Mouse (Mus musculus): ENCODE data around the gene Pfn1. TPM values are rescaled to one million over a fixed set of nuclear protein-coding genes. Genes with fewer than 3 reads are reported as not detected.

Pfn1 gene
- total and polyA plus RNA-seq, 2 experiments from 2014 or later: 460 to 634 TPM

- DNase-seq (ENCODE audit: low spot score) (no peak), ATAC-seq (no peak)
- Histone ChIP-seq H3K27ac (peak overlapping the region; percentile 99; the same call in 1 of the 2 replicates), H3K36me3 (ENCODE audit: insufficient read depth, low read length) (peaks cover 28% of the 10 kb centered on the region), H3K9me3 (ENCODE audit: low read length) (no peaks in the 10 kb centered on the region), H3K4me2 (ENCODE audit: low read depth, low read length) (peak overlapping the region; percentile 75), H3K27me3 (ENCODE audit: insufficient read depth, low read length) (no peaks in the 10 kb centered on the region), H3K9ac (replicated peaks; ENCODE audit: low read length) (peak overlapping the region; percentile 100), H3K4me3 (ENCODE audit: low read length) (peak overlapping the region; percentile 99), H3K4me1 (ENCODE audit: insufficient read depth, low read length) (peaks cover 15% of the 10 kb centered on the region; the same call in 1 of the 2 replicates)
- 58% methylated on average over 6 of the region's 6 CpGs for WGBS
- no peak for TF ChIP-seq CTCF (IDR thresholded peaks at IDR 0.05; ENCODE audit: low read depth)
Measured at GRCm38 (mm10) chr11:70652884-70653344, 1.5 kb downstream of the Pfn1 start.

GRCm38 (mm10) chr11:70652029-70652883 is 2.2 kb downstream of the Pfn1 start:
- DNase-seq (ENCODE audit: low spot score): no peak
- Histone ChIP-seq H3K4me2 (ENCODE audit: low read depth, low read length) (peak overlapping the region; percentile 75), H3K4me3 (ENCODE audit: low read length) (peak overlapping the region; percentile 99; the same call in 1 of the 2 replicates), H3K27ac (no peak overlapping the region), H3K9me3 (ENCODE audit: low read length) (no peaks in the 10 kb centered on the region), H3K4me1 (ENCODE audit: insufficient read depth, low read length) (peaks cover 15% of the 10 kb centered on the region; the same call in 1 of the 2 replicates), H3K36me3 (ENCODE audit: insufficient read depth, low read length) (peaks cover 28% of the 10 kb centered on the region), H3K9ac (replicated peaks; ENCODE audit: low read length) (no peak overlapping the region; the same call in 1 of the 2 replicates), H3K27me3 (ENCODE audit: insufficient read depth, low read length) (no peaks in the 10 kb centered on the region)
- no peak for TF ChIP-seq CTCF (IDR thresholded peaks at IDR 0.05; ENCODE audit: low read depth)
- no peak for ATAC-seq
- 69% methylated on average over 12 of the region's 12 CpGs for WGBS

- Histone ChIP-seq H3K9me3 (ENCODE audit: low read length) (no peaks in the 10 kb centered on the region), H3K4me2 (ENCODE audit: low read depth, low read length) (no peak overlapping the region), H3K27me3 (ENCODE audit: insufficient read depth, low read length) (no peaks in the 10 kb centered on the region), H3K36me3 (ENCODE audit: insufficient read depth, low read length) (peaks cover 28% of the 10 kb centered on the region), H3K27ac (no peak overlapping the region), H3K4me1 (ENCODE audit: insufficient read depth, low read length) (peaks cover 15% of the 10 kb centered on the region), H3K9ac (replicated peaks; ENCODE audit: low read length) (no peak overlapping the region), H3K4me3 (ENCODE audit: low read length) (no peak overlapping the region)
- DNase-seq (ENCODE audit: low spot score) (no peak), ATAC-seq (no peak)
- WGBS: 86% methylated on average over 2 of the region's 2 CpGs
- TF ChIP-seq CTCF (IDR thresholded peaks at IDR 0.05; ENCODE audit: low read depth): no peak
Measured at GRCm38 (mm10) chr11:70651391-70651790, 3.1 kb downstream of the Pfn1 start.

- Histone ChIP-seq H3K27me3 (ENCODE audit: insufficient read depth, low read length) (no peaks in the 10 kb centered on the region), H3K9me3 (ENCODE audit: low read length) (no peaks in the 10 kb centered on the region), H3K9ac (replicated peaks; ENCODE audit: low read length) (no peak overlapping the region), H3K4me1 (ENCODE audit: insufficient read depth, low read length) (peaks cover 19% of the 10 kb centered on the region), H3K4me2 (ENCODE audit: low read depth, low read length) (no peak overlapping the region), H3K36me3 (ENCODE audit: insufficient read depth, low read length) (peaks cover 28% of the 10 kb centered on the region), H3K4me3 (ENCODE audit: low read length) (no peak overlapping the region), H3K27ac (no peak overlapping the region)
- TF ChIP-seq CTCF (IDR thresholded peaks at IDR 0.05; ENCODE audit: low read depth): no peak
- ATAC-seq (no peak), DNase-seq (ENCODE audit: low spot score) (no peak)
- WGBS: 76% methylated on average over 12 of the region's 12 CpGs
Measured at GRCm38 (mm10) chr11:70650322-70651175, 3.9 kb downstream of the Pfn1 start.

GRCm38 (mm10) chr11:70649185-70649734 is 5.2 kb downstream of the Pfn1 start:
- Histone ChIP-seq H3K4me2 (ENCODE audit: low read depth, low read length) (no peak overlapping the region), H3K36me3 (ENCODE audit: insufficient read depth, low read length) (peaks cover 38% of the 10 kb centered on the region), H3K9me3 (ENCODE audit: low read length) (no peaks in the 10 kb centered on the region), H3K27me3 (ENCODE audit: insufficient read depth, low read length) (no peaks in the 10 kb centered on the region), H3K4me3 (ENCODE audit: low read length) (no peak overlapping the region), H3K4me1 (ENCODE audit: insufficient read depth, low read length) (peaks cover 19% of the 10 kb centered on the region), H3K27ac (no peak overlapping the region), H3K9ac (replicated peaks; ENCODE audit: low read length) (no peak overlapping the region)
- WGBS: 89% methylated on average over 8 of the region's 8 CpGs
- DNase-seq (ENCODE audit: low spot score) (no peak), ATAC-seq (no peak)
- TF ChIP-seq CTCF (IDR thresholded peaks at IDR 0.05; ENCODE audit: low read depth): no peak

GRCm38 (mm10) chr11:70648512-70648911 is 5.9 kb downstream of the Pfn1 start:
- H3K36me3 ChIP-seq (ENCODE audit: insufficient read depth, low read length): peaks cover 38% of the 10 kb centered on the region
- DNase-seq (ENCODE audit: low spot score): no peak
- peak overlapping the region; percentile 73 for H3K9ac ChIP-seq (replicated peaks; ENCODE audit: low read length)
- no peaks in the 10 kb centered on the region for H3K27me3 ChIP-seq (ENCODE audit: insufficient read depth, low read length)
- TF ChIP-seq CTCF (IDR thresholded peaks at IDR 0.05; ENCODE audit: low read depth): no peak
- peak overlapping the region; percentile 76 for H3K4me3 ChIP-seq (ENCODE audit: low read length)
- peaks cover 19% of the 10 kb centered on the region for H3K4me1 ChIP-seq (ENCODE audit: insufficient read depth, low read length)
- H3K4me2 ChIP-seq (ENCODE audit: low read depth, low read length): peak overlapping the region; percentile 99
- H3K9me3 ChIP-seq (ENCODE audit: low read length): no peaks in the 10 kb centered on the region
- ATAC-seq: no peak
- 86% methylated on average over 4 of the region's 4 CpGs for WGBS
- H3K27ac ChIP-seq: no peak overlapping the region

Data from hindbrain, postnatal 0 days (tissue).